Mouse (Mus musculus) myocyte (in vitro differentiated cells): ENCODE results near the gene Fut1.

ENCODE experiments used
- E2F4 ChIP-seq: IDR thresholded peaks from one replicate; pipeline ENCODE4 v1.6.1; 2011; ENCODE audit warnings: mild to moderate bottlenecking, control low read depth, moderate library complexity; ENCODE audit not compliant: insufficient read depth
- POLR2A ChIP-seq: IDR thresholded peaks from one replicate; pipeline ENCODE4 v1.6.1; 2011; ENCODE audit warnings: low read depth, mild to moderate bottlenecking, control low read depth, moderate library complexity; ENCODE audit not compliant: insufficient read length

DNA sequence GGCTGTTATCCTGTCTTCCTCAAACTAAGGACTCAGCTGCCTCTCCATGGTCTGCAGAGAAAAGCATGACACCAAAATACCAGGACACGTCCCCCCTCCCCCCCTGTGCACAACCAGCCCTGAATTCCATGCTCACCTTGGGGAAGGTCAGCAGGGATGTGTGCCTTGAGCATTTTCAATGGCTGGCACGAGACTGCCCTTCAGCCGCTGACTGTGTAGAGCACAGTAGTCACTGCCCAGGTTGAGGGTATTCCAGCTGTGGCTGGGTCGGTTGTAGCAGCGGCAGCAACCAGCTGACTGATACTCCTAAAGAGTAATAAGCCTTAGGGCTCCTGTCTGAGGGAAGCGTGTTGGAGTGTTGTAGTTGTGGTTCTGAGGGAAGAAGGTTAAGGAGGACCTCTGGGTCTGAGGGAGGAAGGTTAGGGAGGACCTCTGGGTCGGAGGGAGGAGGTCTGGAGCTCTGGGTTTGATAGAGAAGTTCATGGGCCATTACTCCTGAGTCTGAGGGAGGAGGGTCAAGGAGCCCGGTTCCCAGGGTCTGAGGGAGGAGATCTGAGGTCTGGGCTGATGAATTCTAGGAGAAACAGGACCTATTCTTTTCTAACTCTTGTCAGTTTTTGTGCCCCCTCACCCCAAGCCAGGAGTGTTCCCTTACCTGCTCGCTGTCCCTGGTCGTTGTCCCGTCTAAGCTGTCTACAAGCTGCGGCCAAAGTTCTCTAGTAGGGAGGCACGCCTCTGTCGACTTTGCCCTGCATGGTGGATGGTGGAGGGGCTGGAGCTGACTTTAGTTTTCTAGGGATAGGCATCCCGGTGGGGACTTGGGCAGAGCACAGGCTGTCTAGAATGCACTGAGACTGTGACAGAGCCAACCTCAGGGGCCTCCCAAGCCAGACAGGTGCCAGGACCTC lies 42.4 kb upstream of the Fut1 start:
- TF ChIP-seq POLR2A (no peak), E2F4 (no peak)
